Mouse (Mus musculus): ENCODE measurements around the gene Arl6ip6.
A peak's percentile ranks its signal among the peaks of the same experiment; 100 is the strongest.

Gene Arl6ip6

DNA sequence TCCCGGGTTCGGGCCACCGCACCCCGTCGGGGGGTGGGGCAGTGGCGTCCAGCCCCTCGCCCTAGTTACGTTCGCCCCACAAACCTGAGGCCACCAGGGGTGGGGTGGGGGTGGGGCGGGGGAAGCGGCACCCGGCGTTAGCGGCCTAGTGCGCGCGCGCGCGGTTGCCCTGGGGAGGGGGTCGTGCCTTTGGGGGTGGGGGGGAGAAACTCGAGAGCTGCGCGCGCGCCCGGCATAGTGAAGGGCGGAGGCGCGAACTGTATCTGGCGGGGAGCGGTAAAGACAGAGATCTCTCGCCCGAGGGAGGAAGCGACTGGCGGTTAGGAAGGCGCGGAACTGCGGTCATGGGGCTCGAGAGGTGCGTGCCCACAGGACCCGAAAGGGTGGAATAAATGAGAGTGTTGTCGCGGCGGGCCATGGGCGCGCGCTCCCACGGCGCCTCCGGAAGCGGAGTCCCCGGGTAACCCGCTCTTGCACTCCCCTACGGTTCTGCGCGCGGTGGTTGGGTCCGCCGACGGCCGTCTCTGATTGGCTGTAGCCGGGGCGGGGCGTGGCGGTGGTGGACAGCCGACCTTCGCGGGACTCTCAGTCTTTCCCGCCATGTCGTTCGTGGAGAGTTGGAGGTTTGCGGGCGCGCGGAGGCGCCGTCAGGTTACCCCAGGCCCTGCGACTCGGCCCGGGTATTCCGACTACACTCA is at the start of gene Arl6ip6:
Gene Arl6ip6 (plus strand): TSS at position 204 of the 698 bp plus-strand sequence.
- DNase-seq (ENCODE audit: low spot score in 2 of 2): peak; percentile 94 to 98

DNA sequence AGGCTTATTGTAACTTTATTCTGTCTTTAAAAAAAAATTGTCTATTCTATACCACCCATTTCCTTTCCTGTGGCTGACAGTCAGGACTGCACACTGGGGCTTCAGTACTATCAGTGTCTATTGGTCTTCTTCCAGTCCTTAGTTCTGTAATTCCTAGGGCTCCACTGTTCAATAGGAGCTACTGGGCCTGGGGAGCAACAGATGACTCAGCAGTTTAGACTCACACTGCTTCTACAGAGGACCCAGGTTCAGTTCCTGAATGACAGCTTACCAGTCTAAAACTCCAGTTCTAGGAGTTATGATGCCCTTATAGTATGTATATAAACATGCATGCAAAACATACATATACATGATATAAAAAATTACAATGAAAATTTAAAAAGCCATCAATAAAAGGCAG is 44.7 kb upstream of the Arl6ip6 start:
- DNase-seq (ENCODE audit: low spot score in 2 of 2): no peak

DNA sequence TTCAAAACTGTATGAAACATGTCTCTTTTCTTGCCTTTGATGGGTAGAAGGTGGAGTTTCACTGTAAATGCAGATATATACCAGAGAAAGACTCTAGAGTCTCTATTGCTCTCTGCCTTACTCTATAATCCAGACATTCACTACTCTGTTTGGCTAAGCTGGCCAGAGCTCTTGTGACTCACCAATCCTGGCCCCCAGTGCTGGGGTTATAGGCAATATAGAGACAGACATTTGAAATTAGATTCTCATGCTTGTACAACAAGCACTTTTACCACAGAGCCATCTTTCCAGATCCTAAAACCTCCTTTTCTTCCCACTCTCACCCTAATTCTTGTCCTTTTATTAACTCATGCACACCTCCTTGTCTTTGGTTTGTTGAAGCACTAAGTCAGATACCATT is 17.6 kb upstream of the Arl6ip6 start:
- no peak for DNase-seq (ENCODE audit: low spot score in 2 of 2)

DNA sequence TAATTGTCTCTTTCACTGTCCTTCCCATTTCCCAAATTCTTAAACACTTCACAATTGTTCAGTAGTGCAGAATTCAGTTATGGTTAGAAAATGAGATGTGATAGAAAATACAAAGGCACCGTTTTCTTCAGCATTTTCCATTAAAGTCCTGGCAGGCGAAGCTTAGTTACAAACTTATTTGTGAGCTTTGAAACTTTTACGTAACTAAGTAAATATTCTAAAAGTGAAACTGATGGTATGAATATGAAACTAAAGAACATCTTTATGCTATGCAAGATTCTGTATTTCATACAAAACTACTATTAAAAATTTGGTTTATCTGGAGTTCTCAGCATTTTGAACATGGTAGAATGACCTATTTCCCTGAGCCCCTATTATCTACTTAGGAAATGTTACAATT is 12.6 kb upstream of the Arl6ip6 start:
- no peak for DNase-seq (ENCODE audit: low spot score in 2 of 2)

DNA sequence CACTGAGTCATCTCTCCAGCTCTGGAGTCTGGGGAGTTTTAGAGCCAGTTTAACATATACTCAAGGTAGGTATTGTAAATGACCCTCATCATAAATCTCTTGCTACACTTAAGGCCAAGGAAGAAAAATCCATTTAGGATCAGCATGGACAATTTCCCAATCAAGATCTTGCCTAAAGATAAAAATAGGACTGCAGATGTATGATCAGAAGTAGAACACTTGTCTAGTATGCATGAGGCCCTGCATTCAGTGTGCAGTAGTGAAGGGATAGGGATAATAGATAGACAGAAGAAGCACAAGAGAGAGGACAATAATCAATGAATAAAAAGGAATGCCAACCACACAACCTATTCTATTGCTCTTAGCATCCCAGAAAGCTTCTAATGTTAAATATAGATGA is 11.7 kb upstream of the Arl6ip6 start:
- no peak for DNase-seq (ENCODE audit: low spot score in 2 of 2)

DNA sequence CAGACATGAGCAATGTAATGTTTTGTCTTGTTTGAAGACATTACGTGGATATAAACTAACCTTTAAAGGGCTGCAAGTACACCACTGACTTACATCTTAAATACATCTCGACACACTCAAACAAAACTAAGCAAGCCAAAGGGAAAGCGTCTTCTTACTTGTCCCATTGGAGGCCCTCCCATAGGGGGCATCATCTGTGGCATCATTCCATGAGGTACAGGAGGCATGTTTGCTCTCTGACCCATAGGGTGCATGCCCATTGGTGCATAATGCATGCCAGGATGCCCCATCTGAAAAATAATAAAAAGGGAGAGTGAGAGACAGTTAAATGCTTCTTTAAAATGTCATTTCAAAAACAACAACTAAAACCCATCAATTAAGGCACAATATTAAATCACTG is 1.7 kb upstream of the Arl6ip6 start:
- DNase-seq (ENCODE audit: low spot score in 2 of 2): peak in 1 of 2 experiments; percentile 16

DNA sequence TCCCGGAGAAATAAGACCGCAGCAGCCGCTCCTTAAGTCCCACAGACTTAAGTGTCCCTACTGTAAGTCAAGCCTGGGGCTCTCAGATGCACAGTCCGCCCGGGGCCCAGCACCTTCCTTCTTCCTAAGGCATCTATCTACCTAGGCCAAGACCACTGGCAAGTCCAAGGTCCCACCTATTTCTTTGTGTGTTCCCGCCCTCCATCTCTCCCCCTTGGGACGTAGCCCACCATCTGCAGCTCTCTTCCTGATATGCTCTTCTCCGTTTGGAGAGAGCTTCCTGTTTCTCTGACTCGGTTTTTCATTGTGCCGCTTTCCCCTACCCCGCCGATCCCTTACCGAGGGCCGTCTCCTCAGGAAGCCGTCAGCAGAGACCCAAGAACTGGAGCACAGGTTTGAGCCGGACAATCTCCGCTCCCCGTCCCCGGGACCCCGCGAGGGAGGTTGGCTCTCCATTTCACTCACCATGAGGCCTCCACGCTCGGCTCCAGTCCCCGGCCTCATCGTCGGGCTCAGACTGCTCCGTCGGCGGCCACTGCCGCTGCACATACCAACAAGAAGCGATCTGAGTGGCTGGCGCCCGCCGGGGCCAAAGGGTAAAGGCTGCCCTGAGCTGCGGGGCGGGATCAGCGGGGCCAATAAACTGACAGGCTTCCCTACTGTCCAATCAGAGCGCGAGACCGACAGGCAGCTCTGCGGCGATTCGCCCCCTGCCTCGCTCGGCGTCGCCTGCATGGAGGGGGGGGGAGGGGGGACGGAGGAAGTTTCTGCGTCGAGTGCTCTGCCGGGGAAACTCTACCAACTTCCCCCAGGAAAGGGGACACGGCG is 628 bp upstream of the Arl6ip6 start, which contains the start of gene Prpf40a:
Gene Prpf40a (minus strand): TSS at position 601 of the 828 bp plus-strand sequence.
- peak; percentile 100 for DNase-seq (ENCODE audit: low spot score in 2 of 2)

DNA sequence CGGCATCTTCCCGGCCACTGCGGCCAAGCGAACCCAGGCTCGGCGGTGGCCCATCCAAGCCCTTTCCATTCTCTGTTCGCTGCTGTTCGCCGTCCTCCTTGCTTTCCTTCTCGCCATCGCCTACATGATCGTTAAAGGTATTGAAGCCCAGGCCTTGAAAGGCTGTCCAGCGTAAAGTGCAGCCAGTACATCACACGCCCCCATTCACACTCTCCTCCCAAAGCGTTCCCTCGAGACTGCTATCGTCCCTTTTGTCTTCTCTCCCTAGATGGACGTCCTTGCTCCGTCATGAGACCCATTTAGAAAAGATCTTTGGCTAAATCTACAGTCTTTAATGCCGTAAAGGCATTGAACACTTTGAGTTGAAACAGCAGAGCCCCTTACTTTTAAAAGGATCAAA is 860 bp downstream of the Arl6ip6 start:
- no peak for DNase-seq (ENCODE audit: low spot score in 2 of 2)

DNA sequence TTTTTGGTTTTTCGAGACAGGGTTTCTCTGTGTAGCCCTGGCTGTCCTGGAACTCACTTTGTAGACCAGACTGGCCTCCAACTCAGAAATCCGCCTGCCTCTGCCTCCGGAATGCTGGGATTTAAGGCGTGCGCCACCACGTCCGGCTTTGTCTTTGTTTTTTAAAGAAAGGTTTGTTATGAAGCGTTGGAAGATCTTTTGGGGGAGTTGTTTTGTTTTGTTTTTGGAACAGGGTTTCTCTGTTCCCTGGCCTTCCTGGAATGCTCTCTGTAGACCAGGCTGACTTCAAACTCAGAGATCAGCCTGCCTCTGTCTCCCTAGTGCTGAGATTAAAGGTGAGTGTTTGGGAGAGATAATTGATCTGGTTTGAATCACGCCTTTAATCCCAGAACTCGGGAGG is 4.9 kb downstream of the Arl6ip6 start:
- no peak for DNase-seq (ENCODE audit: low spot score in 2 of 2)

DNA sequence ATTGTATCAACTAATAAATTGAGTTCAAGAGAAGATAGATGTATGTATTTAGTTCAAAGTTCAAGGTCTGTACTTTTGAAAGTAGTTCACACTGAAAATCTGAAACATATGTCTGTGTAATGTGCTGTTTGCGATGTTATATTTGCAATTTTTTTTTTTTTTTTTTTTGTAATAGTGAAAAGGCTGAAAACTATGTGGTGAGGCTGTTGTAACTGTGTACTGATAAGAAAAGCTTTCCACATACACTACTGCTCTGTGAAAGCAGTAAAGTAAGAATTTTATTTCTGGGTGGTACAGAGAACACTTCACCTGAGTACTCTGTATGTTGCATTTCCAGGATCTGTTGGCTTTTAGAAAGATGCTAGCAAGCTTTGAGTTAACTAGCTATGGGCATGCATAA is 7.7 kb downstream of the Arl6ip6 start:
- no peak for DNase-seq (ENCODE audit: low spot score in 2 of 2)

DNA sequence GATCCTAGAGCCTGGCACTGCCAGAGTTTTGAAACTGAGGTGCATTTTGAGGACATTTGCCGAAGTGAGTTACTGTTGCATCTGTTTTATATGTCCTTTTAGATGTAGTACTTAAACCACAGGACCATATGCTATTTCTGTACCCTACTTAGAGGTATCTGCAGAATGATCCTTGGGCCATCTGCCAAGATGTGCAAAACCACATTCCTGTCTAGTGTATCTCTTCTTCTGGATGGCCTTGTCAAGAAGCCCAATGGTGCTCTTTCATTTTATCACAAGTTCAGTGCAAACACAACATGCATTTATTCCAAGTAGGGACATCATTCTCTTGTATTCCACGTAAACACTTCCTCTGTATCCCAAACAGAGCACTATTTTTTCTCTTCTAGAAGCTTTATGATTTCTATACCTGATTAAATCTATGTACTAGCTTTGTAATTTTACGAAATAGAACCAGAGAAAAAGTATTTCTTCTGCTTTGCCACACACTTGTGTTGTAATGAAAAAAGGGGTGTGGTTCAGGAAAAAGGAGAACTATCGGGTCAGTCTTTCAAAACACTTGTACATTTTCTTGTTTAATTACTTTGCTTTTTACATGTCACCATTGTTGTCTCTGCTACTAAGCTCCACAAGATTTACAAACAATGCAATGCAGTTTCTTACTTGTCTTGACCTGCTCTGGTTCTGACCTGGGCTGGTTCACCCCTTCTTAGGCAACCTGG is 8.8 kb downstream of the Arl6ip6 start:
- no peak for DNase-seq (ENCODE audit: low spot score in 2 of 2)

DNA sequence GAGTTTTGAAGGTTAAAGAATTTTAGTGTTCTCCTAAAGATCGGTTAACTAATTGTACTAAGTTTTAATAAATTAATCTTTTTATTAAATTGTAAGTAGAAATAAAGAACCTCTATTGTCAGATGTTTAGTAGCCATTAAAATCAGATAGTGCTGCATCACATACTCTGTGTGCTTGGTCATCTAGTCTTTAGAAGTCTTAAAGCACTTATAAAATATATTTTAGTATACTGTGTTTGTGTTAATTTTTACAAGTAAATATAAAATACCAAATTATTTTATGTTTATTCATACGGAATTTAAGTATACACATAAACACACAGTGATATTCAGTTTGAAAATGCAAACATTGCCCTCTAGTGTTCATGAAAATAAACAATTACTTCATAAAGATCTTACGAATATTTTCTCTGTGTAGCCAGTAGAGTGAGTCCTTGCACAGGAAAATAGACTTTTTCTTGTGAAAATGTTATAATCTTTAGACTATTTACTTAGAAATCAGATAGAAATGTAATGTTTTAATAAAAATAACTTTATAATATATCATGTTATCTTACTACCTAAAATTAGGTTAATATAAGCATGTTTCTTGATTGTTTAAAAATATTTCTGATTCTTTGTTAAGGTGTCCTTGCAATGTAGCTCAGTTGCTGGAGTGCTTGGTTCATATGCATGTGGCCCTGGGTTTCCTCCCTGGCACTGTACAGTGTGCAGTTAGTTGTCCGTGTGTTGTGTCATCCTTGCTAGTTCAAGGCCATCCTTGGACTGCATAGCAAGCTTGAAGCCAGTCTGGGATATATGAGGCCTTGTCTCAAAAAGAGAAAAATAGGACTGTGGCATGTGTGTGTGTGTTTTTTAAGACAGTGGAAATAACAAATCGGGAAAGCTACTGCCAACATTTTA is 13.1 kb downstream of the Arl6ip6 start:
- no peak for DNase-seq (ENCODE audit: low spot score in 2 of 2)

DNA sequence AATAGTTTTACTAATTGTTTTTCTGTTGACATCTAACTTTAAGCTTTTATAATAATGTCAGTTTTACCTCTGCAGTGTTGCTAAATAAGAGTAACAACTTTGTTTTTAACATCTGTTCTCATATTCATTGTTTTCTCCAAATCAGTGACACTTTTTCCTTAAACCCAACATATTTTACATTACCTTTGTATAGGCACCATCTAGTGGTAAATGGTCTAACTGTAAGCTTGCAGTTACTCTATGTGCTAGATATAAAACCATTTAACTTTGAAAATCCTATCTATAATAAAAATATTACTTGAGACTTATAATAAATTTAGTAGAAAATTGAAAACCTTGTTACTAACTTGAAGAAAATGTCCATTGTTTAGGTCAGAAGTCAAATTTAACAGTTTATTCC is 15.2 kb downstream of the Arl6ip6 start:
- DNase-seq (ENCODE audit: low spot score in 2 of 2): no peak

DNA sequence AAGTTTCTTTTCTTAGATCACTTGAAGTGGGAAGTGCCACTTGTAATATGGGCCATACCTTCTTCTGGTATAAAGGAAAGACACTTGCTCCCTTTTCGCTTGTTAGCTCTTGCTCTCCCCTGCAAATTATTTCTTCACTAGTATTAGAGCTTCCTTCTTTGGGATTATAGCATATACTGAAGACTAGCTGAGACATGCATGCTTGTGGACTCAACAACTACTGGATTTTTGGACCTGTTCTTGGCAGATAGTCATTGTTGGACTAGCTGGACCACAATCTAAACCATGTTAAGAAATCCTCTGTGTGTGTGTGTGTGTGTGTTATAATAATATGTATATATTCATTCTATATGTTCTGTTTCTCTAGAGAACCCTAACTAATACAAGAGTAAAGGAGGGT is 22.0 kb downstream of the Arl6ip6 start:
- no peak for DNase-seq (ENCODE audit: low spot score in 2 of 2)

DNA sequence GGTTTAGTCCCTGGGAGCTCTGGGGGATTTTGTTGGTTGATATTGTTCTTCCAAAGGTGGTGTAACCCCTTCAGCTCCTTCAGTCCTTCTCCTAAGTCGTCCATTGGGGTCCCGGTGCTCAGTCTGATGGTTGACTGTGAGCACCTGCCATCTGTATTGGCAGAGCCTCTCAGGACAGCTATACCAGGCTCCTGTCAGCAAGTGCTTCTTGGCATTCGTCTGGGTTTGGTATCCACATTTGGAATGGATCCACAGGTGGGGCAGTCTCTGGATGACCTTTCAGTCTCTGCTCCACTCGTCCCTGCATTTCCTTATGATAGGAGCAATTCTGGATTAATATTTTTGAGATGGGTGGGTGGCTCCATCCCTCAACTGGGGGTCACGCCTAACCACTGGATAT is 30.7 kb downstream of the Arl6ip6 start:
- no peak for DNase-seq (ENCODE audit: low spot score in 2 of 2)

DNA sequence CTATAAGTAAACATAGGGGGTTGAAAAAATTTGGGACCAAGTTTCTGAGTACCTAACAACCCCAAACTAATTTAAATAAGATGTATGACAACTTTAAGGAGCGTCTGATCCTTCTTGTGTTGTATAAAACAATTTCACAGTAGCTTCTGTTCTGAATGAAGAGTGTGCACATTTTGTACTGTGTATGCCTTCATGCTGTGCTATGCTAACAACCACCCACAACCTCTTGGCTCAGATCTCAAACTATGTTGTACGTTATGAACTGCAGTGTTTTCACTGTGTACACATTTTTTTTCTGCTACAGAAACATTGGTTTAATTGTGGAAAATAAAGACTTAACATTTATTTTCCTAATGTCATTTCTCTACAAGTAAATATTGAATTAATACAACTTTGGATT is 65.5 kb downstream of the Arl6ip6 start:
- DNase-seq (ENCODE audit: low spot score in 2 of 2): no peak
